In the genomic region with DNA sequence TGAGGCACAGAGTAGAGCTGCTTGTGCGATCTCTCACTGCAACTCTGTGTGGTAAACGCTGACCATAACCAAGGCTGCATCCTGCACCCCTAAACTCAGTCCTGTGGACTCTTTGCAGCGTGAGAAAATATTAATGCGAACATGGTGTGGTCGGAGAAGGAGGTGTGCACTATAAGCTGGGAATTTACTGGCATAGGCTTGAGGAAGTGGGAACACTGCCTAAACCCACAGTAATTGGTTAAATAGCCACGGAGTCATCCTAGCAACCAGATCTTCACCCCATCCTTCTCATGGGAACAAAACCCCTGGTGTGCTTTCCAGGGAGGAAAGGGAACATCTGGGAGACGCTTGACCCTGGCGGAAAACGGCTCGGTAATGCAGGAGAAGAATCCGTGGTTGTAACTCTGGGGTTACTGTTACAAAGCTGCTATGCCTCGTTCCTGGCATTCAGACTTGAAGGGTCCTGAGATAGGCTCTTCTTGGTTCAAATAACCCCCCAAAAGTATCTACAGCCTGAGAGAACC, we compare ENCODE assay signal across 14 mouse cellular contexts. TPM values are rescaled to one million over a fixed set of nuclear protein-coding genes. Genes with fewer than 3 reads are reported as not detected.
DNase-seq lines count a peak whose midpoint lies in the region; ATAC-seq and TF ChIP-seq lines count a peak whose summit lies in the region.
"Had no signal": no experiment of that assay in that cellular context is flagged by ENCODE, and none has a peak within 500 bp of the region (broad histone marks: within the 10 kb centered on the region; RNA-seq: fewer than 3 reads in every experiment).

No protein-coding gene starts in this region.

- no peaks in the 10 kb centered on the region for H3K27me3 ChIP-seq in heart, embryonic 10.5 days (ENCODE audit: insufficient read depth, poor library complexity, severe bottlenecking)
- no peaks in the 10 kb centered on the region for H3K27me3 ChIP-seq in limb, embryonic 13.5 days
- H3K27me3 ChIP-seq in limb, embryonic 10.5 days (ENCODE audit: low read depth, poor library complexity, severe bottlenecking): no peaks in the 10 kb centered on the region
- no peaks in the 10 kb centered on the region for H3K27me3 ChIP-seq in embryonic facial prominence, embryonic 14.5 days (replicated peaks; ENCODE audit: control insufficient read depth, insufficient read depth, low read length)
- no peaks in the 10 kb centered on the region for H3K27me3 ChIP-seq in small intestine, adult 2 months (ENCODE audit: control insufficient read depth, insufficient read depth, low read length)
- no peaks in the 10 kb centered on the region for H3K27me3 ChIP-seq in midbrain, embryonic 15.5 days (replicated peaks)

- H3K9ac ChIP-seq in limb, embryonic 13.5 days: peak overlapping the region; percentile 4; the same call in 1 of the 2 replicates
- H3K9ac ChIP-seq in embryonic facial prominence, embryonic 14.5 days (ENCODE audit: low read depth, low read length): no peak overlapping the region
- H3K9ac ChIP-seq in midbrain, embryonic 15.5 days: no peak overlapping the region

- no peak for TF ChIP-seq CTCF in small intestine, adult 2 months (IDR thresholded peaks at IDR 0.05; ENCODE audit: extremely low read depth, insufficient read length, insufficient replicate concordance, low read depth, low read length)

- no peak for TF ChIP-seq POLR2A in small intestine, adult 2 months (IDR thresholded peaks at IDR 0.05; ENCODE audit: low read depth, low read length)

- DNase-seq in heart, adult 11 months: peak; percentile 95
- no peak for DNase-seq in heart, embryonic 10.5 days (ENCODE audit: low spot score)
- DNase-seq in limb, embryonic 10.5 days (ENCODE audit: low spot score): no peak
- DNase-seq in embryonic facial prominence, embryonic 14.5 days (ENCODE audit: low spot score): peak; percentile 48
- DNase-seq in cerebellum, adult 9-10 months: no peak
- DNase-seq: B cell, adult 2 months; right cerebral cortex, postnatal 25 days; thymus, postnatal 36 days had no signal

- WGBS in heart, embryonic 10.5 days: 78% methylated on average over 12 of the region's 12 CpGs
- 54% methylated on average over 12 of the region's 12 CpGs for WGBS in limb, embryonic 13.5 days
- 74% methylated on average over 12 of the region's 12 CpGs for WGBS in limb, embryonic 10.5 days
- 44% methylated on average over 12 of the region's 12 CpGs for WGBS in embryonic facial prominence, embryonic 14.5 days
- WGBS in small intestine, adult 2 months: 57% methylated on average over 12 of the region's 12 CpGs
- WGBS in midbrain, embryonic 15.5 days: 82% methylated on average over 12 of the region's 12 CpGs

- no peak overlapping the region for H3K4me2 ChIP-seq in limb, embryonic 13.5 days (replicated peaks)
- no peak overlapping the region for H3K4me2 ChIP-seq in embryonic facial prominence, embryonic 14.5 days (ENCODE audit: low read depth, low read length)
- H3K4me2 ChIP-seq in midbrain, embryonic 15.5 days: no peak overlapping the region

- peaks cover 20% of the 10 kb centered on the region for H3K4me1 ChIP-seq in heart, embryonic 10.5 days
- peaks cover 23% of the 10 kb centered on the region for H3K4me1 ChIP-seq in limb, embryonic 13.5 days
- peaks cover 19% of the 10 kb centered on the region for H3K4me1 ChIP-seq in limb, embryonic 10.5 days
- H3K4me1 ChIP-seq in embryonic facial prominence, embryonic 14.5 days (ENCODE audit: control insufficient read depth, insufficient read depth, low read length): peaks cover 11% of the 10 kb centered on the region
- no peaks in the 10 kb centered on the region; the same call in 1 of the 2 replicates for H3K4me1 ChIP-seq in small intestine, adult 2 months (ENCODE audit: control insufficient read depth, insufficient read depth, insufficient read length, low read length)
- H3K4me1 ChIP-seq in midbrain, embryonic 15.5 days: no peaks in the 10 kb centered on the region

- no peak for ATAC-seq in limb, embryonic 13.5 days (ENCODE audit: low FRiP score, low read depth)
- ATAC-seq in embryonic facial prominence, embryonic 14.5 days (ENCODE audit: low read depth): 0 out of 2 replicates have a peak, but pooled peaks have one; percentile 56
- no peak for ATAC-seq in midbrain, embryonic 15.5 days (replicated peaks)
- ATAC-seq: inflammation-experienced regulatory T-cells, adult 6 months had no signal

- H3K9me3 ChIP-seq in heart, embryonic 10.5 days: no peaks in the 10 kb centered on the region
- no peaks in the 10 kb centered on the region for H3K9me3 ChIP-seq in limb, embryonic 13.5 days
- H3K9me3 ChIP-seq in limb, embryonic 10.5 days (replicated peaks): no peaks in the 10 kb centered on the region
- no peaks in the 10 kb centered on the region for H3K9me3 ChIP-seq in embryonic facial prominence, embryonic 14.5 days (ENCODE audit: control insufficient read depth, low read length)
- no peaks in the 10 kb centered on the region for H3K9me3 ChIP-seq in midbrain, embryonic 15.5 days
- H3K9me3 ChIP-seq: hindbrain, embryonic 10.5 days; midbrain, embryonic 10.5 days had no signal

- H3K4me3 ChIP-seq in heart, embryonic 10.5 days: no peak overlapping the region
- H3K4me3 ChIP-seq in limb, embryonic 13.5 days: no peak overlapping the region
- no peak overlapping the region for H3K4me3 ChIP-seq in limb, embryonic 10.5 days
- H3K4me3 ChIP-seq in embryonic facial prominence, embryonic 14.5 days (ENCODE audit: low read depth, low read length): no peak overlapping the region
- no peak overlapping the region for H3K4me3 ChIP-seq in small intestine, adult 2 months (ENCODE audit: low read depth, low read length)
- no peak overlapping the region for H3K4me3 ChIP-seq in midbrain, embryonic 15.5 days
- H3K4me3 ChIP-seq: hindbrain, embryonic 10.5 days; midbrain, embryonic 10.5 days had no signal

- H3K27ac ChIP-seq in heart, embryonic 10.5 days: no peak overlapping the region
- 0 out of 2 replicates have a peak overlapping the region, but pooled peaks have one; percentile 22 for H3K27ac ChIP-seq in limb, embryonic 13.5 days
- no peak overlapping the region for H3K27ac ChIP-seq in limb, embryonic 10.5 days
- no peak overlapping the region; the same call in 1 of the 2 replicates for H3K27ac ChIP-seq in embryonic facial prominence, embryonic 14.5 days (replicated peaks; ENCODE audit: low read depth, low read length)
- peak overlapping the region; percentile 59 for H3K27ac ChIP-seq in small intestine, adult 2 months (ENCODE audit: insufficient read depth, low read depth, low read length)
- H3K27ac ChIP-seq in midbrain, embryonic 15.5 days: no peak overlapping the region
- H3K27ac ChIP-seq: hindbrain, embryonic 10.5 days; midbrain, embryonic 10.5 days had no signal

- H3K36me3 ChIP-seq in heart, embryonic 10.5 days: no peaks in the 10 kb centered on the region
- H3K36me3 ChIP-seq in limb, embryonic 13.5 days: no peaks in the 10 kb centered on the region
- H3K36me3 ChIP-seq in limb, embryonic 10.5 days: no peaks in the 10 kb centered on the region
- H3K36me3 ChIP-seq in embryonic facial prominence, embryonic 14.5 days (ENCODE audit: control insufficient read depth, insufficient read depth, low read length): no peaks in the 10 kb centered on the region
- no peaks in the 10 kb centered on the region for H3K36me3 ChIP-seq in small intestine, adult 2 months (ENCODE audit: control insufficient read depth, insufficient read depth, low read length)
- no peaks in the 10 kb centered on the region for H3K36me3 ChIP-seq in midbrain, embryonic 15.5 days (replicated peaks)
- H3K36me3 ChIP-seq: hindbrain, embryonic 10.5 days; midbrain, embryonic 10.5 days had no signal

RNA-seq across cellular contexts. Expression of gene Zcchc24, which starts 18.6 kb away (rescaled TPM):
- polyA plus RNA-seq in heart, embryonic 10.5 days (2016; fragmentation: Nextera tagmentation; extraction: Ambion mirVana): 15.2 and 16.9 TPM in 2 replicates
- polyA plus RNA-seq in limb, embryonic 13.5 days (2015; fragmentation: Nextera tagmentation; extraction: Ambion mirVana): 34.7 and 37.6 TPM in 2 replicates
- polyA plus RNA-seq in limb, embryonic 10.5 days (2016; fragmentation: Nextera tagmentation; extraction: Ambion mirVana): 9.9 and 17.0 TPM in 2 replicates
- 45.6 and 48.1 TPM in 2 replicates for polyA plus RNA-seq in embryonic facial prominence, embryonic 14.5 days (2014; fragmentation: Nextera tagmentation; extraction: Ambion mirVana)
- polyA plus RNA-seq in small intestine, adult 2 months (2012; rRNA removed): 9.0 and 10.1 TPM in 2 replicates
- polyA plus RNA-seq in midbrain, embryonic 15.5 days (2015; fragmentation: Nextera tagmentation; extraction: Ambion mirVana): 12.3 and 14.2 TPM in 2 replicates

RNA-seq across cellular contexts. Expression of gene Anxa11, which starts 54.5 kb away (rescaled TPM):
- polyA plus RNA-seq in heart, embryonic 10.5 days (2016; fragmentation: Nextera tagmentation; extraction: Ambion mirVana): 10.9 and 17.7 TPM in 2 replicates
- 10.9 and 13.0 TPM in 2 replicates for polyA plus RNA-seq in limb, embryonic 13.5 days (2015; fragmentation: Nextera tagmentation; extraction: Ambion mirVana)
- 3.7 and 6.4 TPM in 2 replicates for polyA plus RNA-seq in limb, embryonic 10.5 days (2016; fragmentation: Nextera tagmentation; extraction: Ambion mirVana)
- polyA plus RNA-seq in embryonic facial prominence, embryonic 14.5 days (2014; fragmentation: Nextera tagmentation; extraction: Ambion mirVana): 27.6 and 30.2 TPM in 2 replicates
- polyA plus RNA-seq in small intestine, adult 2 months (2012; rRNA removed): 71.5 and 153 TPM in 2 replicates
- 2.5 and 2.6 TPM in 2 replicates for polyA plus RNA-seq in midbrain, embryonic 15.5 days (2015; fragmentation: Nextera tagmentation; extraction: Ambion mirVana)

Comparison
In these comparisons a context has a peak if more than half of its experiments do, and no peak if none do; other contexts are left out.
1. DNase-seq: peak in heart, adult 11 months (single experiment) and embryonic facial prominence, embryonic 14.5 days (single experiment); none in heart, embryonic 10.5 days (single experiment), limb, embryonic 10.5 days (single experiment) and cerebellum, adult 9-10 months (single experiment).
2. H3K27ac ChIP-seq: peak in limb, embryonic 13.5 days (single experiment) and small intestine, adult 2 months (single experiment); none in heart, embryonic 10.5 days (single experiment), limb, embryonic 10.5 days (single experiment), embryonic facial prominence, embryonic 14.5 days (single experiment) and midbrain, embryonic 15.5 days (single experiment).